Mouse (Mus musculus) lung, embryonic 16.5 days (tissue): ENCODE measurements at regions not wholly inside any gene's neighbourhood (a gene's known extent, or its start where the extent isn't known, plus 50 kb on each side); places are given as distances from the start of the nearest gene placed in this dataset.
A peak's percentile ranks its signal among the peaks of the same experiment; 100 is the strongest.

ENCODE experiments used
- ATAC-seq: fragments of 200-750 bp; cut with Nextera tagmentation; 2 replicates; pipeline ENCODE4 v1.8.0; 2017; ENCODE audit warnings: low read depth, mild to moderate bottlenecking, moderate library complexity
- H3K27ac ChIP-seq: fragments of 300-500 bp; sonication (generic); 2 replicates; pipeline ENCODE4 v1.5.1; 2014; ENCODE audit warnings: mild to moderate bottlenecking, control low read depth, low read length
- H3K27me3 ChIP-seq: fragments of 300-500 bp; sonication (generic); 2 replicates; pipeline ENCODE4 v1.6.1; 2014; ENCODE audit warnings: low read depth, low read length, mixed read lengths; ENCODE audit not compliant: control insufficient read depth, insufficient read depth
- H3K36me3 ChIP-seq: fragments of 300-500 bp; sonication (generic); 2 replicates; pipeline ENCODE4 v1.6.1; 2014; ENCODE audit warnings: low read length; ENCODE audit not compliant: control insufficient read depth, insufficient read depth
- H3K4me1 ChIP-seq: fragments of 300-500 bp; sonication (generic); replicated peaks from 2 replicates; pipeline ENCODE4 v1.6.1; 2014; ENCODE audit warnings: low read length, mixed read lengths; ENCODE audit not compliant: control insufficient read depth, insufficient read depth
- H3K4me2 ChIP-seq: fragments of 300-500 bp; sonication (generic); 2 replicates; pipeline ENCODE4 v1.6.1; 2014; ENCODE audit warnings: low read depth, low read length, control low read depth
- H3K4me3 ChIP-seq: fragments of 300-500 bp; sonication (generic); 2 replicates; pipeline ENCODE4 v1.5.1; 2014; ENCODE audit warnings: mild to moderate bottlenecking, low read length, control low read depth
- H3K9ac ChIP-seq: fragments of 300-500 bp; sonication (generic); 2 replicates; pipeline ENCODE4 v1.6.1; 2014; ENCODE audit warnings: low read length, control low read depth
- H3K9me3 ChIP-seq: fragments of 300-500 bp; sonication (generic); 2 replicates; pipeline ENCODE4 v1.6.1; 2016; ENCODE audit warnings: low read length; ENCODE audit not compliant: control insufficient read depth
- WGBS: fragments of 180-500 bp; shearing (Covaris S2); extraction: QIAGEN DNeasy Blood & Tissue Kit; methylation state at CpG from one replicate; pipeline ENCODE4 v1.1.7; 2014; 5-methylcytosine and 5-hydroxymethylcytosine counted together

GRCm38 (mm10) chr1:164704397-164705091 is 91.9 kb upstream of the Dpt start:
- no peaks in the 10 kb centered on the region; the same call in 1 of the 2 replicates for H3K4me1 ChIP-seq
- no peak overlapping the region for H3K9ac ChIP-seq
- WGBS = 55% methylated on average over 11 of the region's 11 CpGs
- no peak overlapping the region for H3K4me3 ChIP-seq
- no peaks in the 10 kb centered on the region for H3K27me3 ChIP-seq
- H3K36me3 ChIP-seq = no peaks in the 10 kb centered on the region
- peak; percentile 38; the same call in 1 of the 2 replicates for ATAC-seq
- 0 out of 2 replicates have a peak, but pooled peaks cover 2% of the 10 kb centered on the region for H3K9me3 ChIP-seq
- no peak overlapping the region for H3K27ac ChIP-seq
- no peak overlapping the region for H3K4me2 ChIP-seq

- 36% methylated on average over 4 of the region's 4 CpGs for WGBS
- H3K27ac ChIP-seq = peak overlapping the region; percentile 17
- H3K27me3 ChIP-seq = no peaks in the 10 kb centered on the region
- H3K4me1 ChIP-seq = no peaks in the 10 kb centered on the region; the same call in 1 of the 2 replicates
- no peak overlapping the region for H3K9ac ChIP-seq
- H3K9me3 ChIP-seq = 0 out of 2 replicates have a peak, but pooled peaks cover 2% of the 10 kb centered on the region
- H3K36me3 ChIP-seq = no peaks in the 10 kb centered on the region
- peak; percentile 60 for ATAC-seq
- H3K4me2 ChIP-seq = no peak overlapping the region
- H3K4me3 ChIP-seq = no peak overlapping the region
These were observed 92.8 kb upstream of the Dpt start for GRCm38 (mm10) chr1:164703560-164704131.

GRCm38 (mm10) chr1:164690055-164690454 is 106.4 kb upstream of the Dpt start:
- H3K4me2 ChIP-seq = no peak overlapping the region
- peak; percentile 87 for ATAC-seq
- WGBS = 50% methylated on average over 1 of the region's 1 CpGs
- H3K27ac ChIP-seq = no peak overlapping the region
- no peaks in the 10 kb centered on the region for H3K9me3 ChIP-seq
- H3K9ac ChIP-seq = no peak overlapping the region
- H3K4me3 ChIP-seq = no peak overlapping the region
- H3K27me3 ChIP-seq = no peaks in the 10 kb centered on the region
- H3K36me3 ChIP-seq = no peaks in the 10 kb centered on the region
- H3K4me1 ChIP-seq = no peaks in the 10 kb centered on the region

GRCm38 (mm10) chr1:164689311-164689710 is 107.1 kb upstream of the Dpt start:
- WGBS = 83% methylated on average over 4 of the region's 4 CpGs
- no peaks in the 10 kb centered on the region for H3K9me3 ChIP-seq
- H3K4me1 ChIP-seq = no peaks in the 10 kb centered on the region

GRCm38 (mm10) chr1:164684437-164684836 is 112.0 kb upstream of the Dpt start:
- H3K36me3 ChIP-seq = no peaks in the 10 kb centered on the region
- ATAC-seq = no peak
- 51% methylated on average over 2 of the region's 2 CpGs for WGBS
- 0 out of 2 replicates have a peak, but pooled peaks cover 3% of the 10 kb centered on the region for H3K4me1 ChIP-seq
- no peaks in the 10 kb centered on the region for H3K9me3 ChIP-seq
- no peaks in the 10 kb centered on the region for H3K27me3 ChIP-seq
- no peak overlapping the region for H3K4me3 ChIP-seq
- H3K9ac ChIP-seq = no peak overlapping the region
- no peak overlapping the region for H3K27ac ChIP-seq
- H3K4me2 ChIP-seq = no peak overlapping the region

More at GRCm38 (mm10) chr1:164689311-164689710, 107.1 kb upstream of the Dpt start:
- Histone ChIP-seq H3K27ac (no peak overlapping the region), H3K36me3 (no peaks in the 10 kb centered on the region), H3K9ac (no peak overlapping the region), H3K27me3 (no peaks in the 10 kb centered on the region), H3K4me3 (no peak overlapping the region), H3K4me2 (no peak overlapping the region)
- ATAC-seq = no peak

- H3K36me3 ChIP-seq = no peaks in the 10 kb centered on the region
- no peaks in the 10 kb centered on the region for H3K9me3 ChIP-seq
- H3K4me2 ChIP-seq = no peak overlapping the region
- no peak overlapping the region for H3K4me3 ChIP-seq
- H3K9ac ChIP-seq = no peak overlapping the region
- 86% methylated on average over 3 of the region's 3 CpGs for WGBS
- 0 out of 2 replicates have a peak, but pooled peaks cover 3% of the 10 kb centered on the region for H3K4me1 ChIP-seq
- no peaks in the 10 kb centered on the region for H3K27me3 ChIP-seq
- no peak for ATAC-seq
- H3K27ac ChIP-seq = no peak overlapping the region
These were observed 112.7 kb upstream of the Dpt start for GRCm38 (mm10) chr1:164683788-164684187.

- 0 out of 2 replicates have a peak, but pooled peaks cover 3% of the 10 kb centered on the region for H3K4me1 ChIP-seq
- no peak for ATAC-seq
- H3K4me2 ChIP-seq = no peak overlapping the region
- no peaks in the 10 kb centered on the region for H3K9me3 ChIP-seq
- no peaks in the 10 kb centered on the region for H3K27me3 ChIP-seq
- WGBS = 53% methylated on average over 5 of the region's 5 CpGs
- no peak overlapping the region for H3K4me3 ChIP-seq
- no peak overlapping the region for H3K27ac ChIP-seq
- H3K36me3 ChIP-seq = no peaks in the 10 kb centered on the region
- H3K9ac ChIP-seq = no peak overlapping the region
These were observed 113.4 kb upstream of the Dpt start for GRCm38 (mm10) chr1:164682867-164683599.

GRCm38 (mm10) chr1:164682426-164682825 is 114.0 kb upstream of the Dpt start:
- Histone ChIP-seq H3K4me2 (no peak overlapping the region), H3K27ac (no peak overlapping the region), H3K27me3 (no peaks in the 10 kb centered on the region), H3K4me1 (0 out of 2 replicates have a peak, but pooled peaks cover 3% of the 10 kb centered on the region), H3K9ac (no peak overlapping the region), H3K4me3 (no peak overlapping the region), H3K36me3 (no peaks in the 10 kb centered on the region), H3K9me3 (no peaks in the 10 kb centered on the region)
- 69% methylated on average over 6 of the region's 6 CpGs for WGBS
- no peak for ATAC-seq

GRCm38 (mm10) chr1:164681582-164681981 is 114.9 kb upstream of the Dpt start:
- Histone ChIP-seq H3K27ac (no peak overlapping the region; the same call in 1 of the 2 replicates), H3K27me3 (no peaks in the 10 kb centered on the region), H3K36me3 (no peaks in the 10 kb centered on the region), H3K4me3 (no peak overlapping the region), H3K9ac (no peak overlapping the region), H3K4me1 (0 out of 2 replicates have a peak, but pooled peaks cover 3% of the 10 kb centered on the region), H3K9me3 (peaks cover 2% of the 10 kb centered on the region; the same call in 1 of the 2 replicates), H3K4me2 (no peak overlapping the region)
- peak; percentile 86 for ATAC-seq
- WGBS = 47% methylated on average over 5 of the region's 5 CpGs
